Mouse (Mus musculus): ENCODE measurements around the gene Hsh2d. TPM values are rescaled to one million over a fixed set of nuclear protein-coding genes. Genes with fewer than 3 reads are reported as not detected.
A peak's percentile ranks its signal among the peaks of the same experiment; 100 is the strongest.

Gene Hsh2d
- total RNA-seq (2021): not detected
- long read RNA-seq, experiment 1: 0 reads
- long read RNA-seq, experiment 2: 0 reads

DNA sequence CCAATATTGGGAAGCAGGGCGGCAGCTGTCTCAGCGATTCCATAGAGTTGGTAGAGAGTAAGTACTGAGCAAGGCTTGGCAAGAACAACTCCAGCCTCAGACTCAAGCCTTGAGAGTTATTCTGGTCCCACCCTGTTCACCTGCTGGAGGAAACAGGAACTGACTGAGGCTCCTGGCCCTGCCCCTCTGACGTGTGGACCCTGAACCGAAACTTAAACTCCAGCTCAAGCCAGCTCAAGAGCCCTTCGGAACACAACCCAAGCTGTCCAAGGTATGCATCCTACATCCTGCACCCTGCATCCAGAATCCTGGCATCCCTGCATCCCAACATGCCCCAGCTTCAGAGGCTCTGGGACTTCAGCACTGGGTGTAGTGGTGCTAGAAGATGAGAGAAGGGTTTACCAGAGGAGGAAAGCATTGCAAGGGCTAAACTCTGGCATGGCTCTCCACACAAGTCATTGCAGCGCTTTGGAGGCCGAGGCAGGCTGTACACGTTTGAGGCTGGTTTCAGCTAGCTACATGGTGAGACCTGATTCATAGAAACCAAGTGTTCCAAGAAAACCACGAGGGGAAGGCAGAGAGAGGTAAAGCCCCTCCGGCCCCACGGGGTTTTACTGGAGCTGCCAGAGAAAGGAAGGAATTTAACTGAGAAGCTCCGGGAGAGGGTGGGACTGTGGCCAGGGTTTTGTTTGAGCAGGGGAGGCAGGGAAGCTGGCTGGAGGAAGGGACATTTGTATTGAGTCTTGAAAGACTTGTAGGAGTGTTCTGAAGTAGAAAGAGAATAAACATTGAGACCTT is at the start of gene Hsh2d:
Hsh2d (plus strand) TSS at position 222 of the 798 bp plus-strand sequence.
- no peak for DNase-seq
- intact Hi-C loops (cut with DNase I; ENCODE audit: low total_unique reads): no loop called here

DNA sequence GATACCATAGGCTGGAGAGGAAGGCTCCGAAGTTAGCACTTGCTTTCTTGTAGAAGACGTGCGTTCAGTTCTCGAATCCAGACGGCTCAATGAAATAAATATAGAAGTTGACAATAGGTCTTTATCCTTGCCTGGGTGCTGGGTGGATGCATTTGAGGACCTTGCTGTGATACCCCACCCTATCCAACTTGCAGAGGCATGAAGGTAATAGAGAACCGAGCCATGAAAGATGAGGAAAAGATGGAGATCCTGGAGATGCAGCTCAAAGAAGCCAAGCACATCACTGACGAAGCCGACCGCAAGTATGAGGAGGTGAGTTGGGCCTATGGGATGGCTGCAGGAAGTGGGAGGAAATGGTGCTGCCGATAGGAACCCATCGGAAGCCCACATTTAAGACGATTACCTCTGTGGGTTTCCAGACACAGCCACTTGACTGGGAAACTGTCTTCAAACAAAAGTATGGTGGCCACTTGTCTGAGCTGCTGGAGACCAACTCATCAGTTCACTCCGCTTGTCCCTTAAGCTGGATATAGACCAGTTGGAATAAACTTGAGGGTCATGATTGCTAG is 46.1 kb upstream of the Hsh2d start:
- intact Hi-C loops (cut with DNase I; ENCODE audit: low total_unique reads): no loop called here
- no peak for DNase-seq

DNA sequence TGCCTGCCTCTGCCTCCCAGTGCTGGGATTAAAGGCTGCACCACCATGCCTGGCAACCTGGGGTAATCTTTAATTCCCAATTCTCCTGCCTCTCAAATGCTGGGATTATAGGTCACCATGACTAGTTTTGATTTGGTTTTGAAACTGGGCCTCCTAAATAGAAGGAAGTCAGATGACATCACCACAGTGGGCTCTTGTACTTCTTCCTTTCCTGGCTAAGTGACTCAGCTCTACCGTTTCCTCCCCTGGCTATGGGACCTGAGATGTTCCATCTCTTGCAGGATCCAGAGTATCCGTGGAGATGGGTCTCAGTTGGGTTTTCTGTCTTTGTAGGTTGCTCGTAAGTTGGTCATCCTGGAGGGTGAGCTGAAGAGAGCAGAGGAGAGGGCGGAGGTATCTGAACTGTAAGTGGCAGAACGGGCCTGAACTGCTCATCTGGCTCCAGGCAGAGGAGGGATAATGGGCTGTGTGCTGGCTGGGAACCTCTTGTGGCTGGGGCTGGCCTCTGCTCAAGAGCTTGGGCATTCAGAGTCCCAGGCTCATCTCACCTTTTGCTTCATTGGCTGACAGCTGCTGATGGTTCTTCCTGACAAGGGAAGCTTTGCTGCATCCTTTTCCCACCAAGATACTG is 45.0 kb upstream of the Hsh2d start:
- DNase-seq: no peak
- intact Hi-C loops (cut with DNase I; ENCODE audit: low total_unique reads): no loop called here

DNA sequence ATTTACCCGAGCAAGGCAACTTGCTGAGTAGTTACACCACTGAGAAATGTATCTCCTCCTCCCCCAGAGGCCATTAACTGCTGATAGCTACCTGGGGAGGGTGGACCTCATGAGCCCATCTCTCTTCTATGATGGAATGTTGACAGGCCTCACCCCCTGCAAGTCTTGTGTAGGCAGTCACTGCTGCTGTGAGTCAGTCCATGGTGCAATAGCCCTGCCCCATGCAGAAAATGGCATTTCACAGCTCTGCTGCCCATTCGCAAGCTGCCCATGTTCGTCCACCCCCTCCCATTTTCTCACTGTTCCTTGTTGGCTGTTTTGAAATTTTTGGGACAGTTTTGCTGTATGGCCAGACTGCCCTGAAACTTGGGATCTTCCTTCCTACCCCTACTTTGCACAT is 43.9 kb upstream of the Hsh2d start:
- intact Hi-C loops (cut with DNase I; ENCODE audit: low total_unique reads): no loop called here

DNA sequence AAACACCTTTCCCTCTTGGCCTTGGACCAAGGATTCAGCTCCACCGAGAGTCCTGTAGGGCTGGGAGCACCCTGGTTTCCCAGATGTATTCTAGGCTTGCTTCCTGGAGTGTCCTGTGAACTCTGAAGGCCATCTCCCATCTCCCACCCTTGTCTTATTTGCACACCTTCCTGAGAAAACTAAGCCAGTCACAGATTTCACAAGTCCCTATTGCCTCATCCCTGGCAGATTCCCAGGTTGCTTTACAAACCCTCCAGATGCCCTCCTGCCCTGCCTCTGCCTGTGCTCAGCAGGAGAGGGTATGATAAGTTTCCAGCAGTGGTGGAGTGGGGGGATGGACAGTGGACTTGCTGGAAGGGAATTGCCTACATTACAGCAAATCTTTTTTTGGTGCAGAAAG is 43.4 kb upstream of the Hsh2d start:
- intact Hi-C loops (cut with DNase I; ENCODE audit: low total_unique reads): no loop called here
- DNase-seq: no peak

More for the DNA sequence above, 43.9 kb upstream of the Hsh2d start:
- DNase-seq: no peak

DNA sequence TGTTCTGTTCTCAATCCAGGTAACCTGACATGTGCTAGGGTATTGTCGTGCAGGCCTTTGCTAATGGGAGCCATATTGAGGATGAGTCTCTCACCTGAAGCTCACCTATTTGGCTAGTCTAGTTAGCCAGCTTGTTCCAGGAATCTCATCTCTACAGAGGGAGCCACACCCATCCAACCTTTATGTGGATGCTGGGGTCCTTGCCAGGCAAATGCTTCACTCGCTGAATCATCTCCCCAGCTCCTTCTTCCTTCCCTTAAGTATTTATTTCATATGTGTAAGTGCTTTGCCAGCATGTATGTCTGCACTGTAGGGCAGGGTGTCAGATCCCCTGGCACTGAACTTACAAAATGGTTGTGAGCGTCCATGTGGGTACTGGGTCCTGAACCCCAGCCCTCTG is 42.9 kb upstream of the Hsh2d start:
- no peak for DNase-seq
- intact Hi-C loops (cut with DNase I; ENCODE audit: low total_unique reads): no loop called here

DNA sequence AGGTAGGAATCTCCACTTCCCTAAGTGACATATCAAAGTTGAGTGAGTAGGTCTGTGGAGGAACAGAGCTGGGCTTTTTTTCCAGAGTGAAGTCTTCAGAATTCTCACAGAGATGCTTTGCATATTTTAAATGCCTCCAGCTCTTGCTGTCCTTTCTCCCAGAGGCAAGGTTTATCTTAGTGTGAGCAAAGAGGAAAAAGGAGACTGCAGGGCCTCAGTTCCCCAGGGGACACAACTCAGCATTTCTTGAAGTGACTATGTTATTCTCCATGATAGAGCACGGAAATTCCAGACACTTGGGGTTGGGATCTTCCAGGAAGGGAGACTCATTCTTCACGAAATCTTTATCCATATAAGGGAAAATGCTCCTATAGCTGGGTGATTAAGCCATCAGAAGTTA is 42.2 kb upstream of the Hsh2d start:
- no peak for DNase-seq
- intact Hi-C loops (cut with DNase I; ENCODE audit: low total_unique reads): no loop called here

DNA sequence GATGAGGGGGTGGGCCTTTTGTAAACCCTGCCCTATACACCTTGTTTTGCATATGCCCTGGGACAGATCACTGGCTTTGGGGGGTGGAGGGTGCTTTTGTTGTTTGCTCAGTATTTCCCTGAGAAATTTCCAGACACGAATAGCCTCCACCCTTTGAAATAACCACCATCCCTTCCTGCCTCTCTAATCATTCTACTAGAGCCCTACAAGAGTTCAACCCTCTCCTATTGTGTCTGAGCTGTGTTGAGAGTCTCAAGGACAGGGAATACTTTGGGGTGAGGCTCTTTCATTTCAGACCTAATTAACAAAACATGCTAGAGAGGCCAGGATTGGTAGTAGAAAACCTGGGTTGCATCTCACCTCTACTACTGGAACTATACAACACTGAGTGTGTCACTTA is 40.4 kb upstream of the Hsh2d start:
- DNase-seq: no peak
- intact Hi-C loops (cut with DNase I; ENCODE audit: low total_unique reads): no loop called here

DNA sequence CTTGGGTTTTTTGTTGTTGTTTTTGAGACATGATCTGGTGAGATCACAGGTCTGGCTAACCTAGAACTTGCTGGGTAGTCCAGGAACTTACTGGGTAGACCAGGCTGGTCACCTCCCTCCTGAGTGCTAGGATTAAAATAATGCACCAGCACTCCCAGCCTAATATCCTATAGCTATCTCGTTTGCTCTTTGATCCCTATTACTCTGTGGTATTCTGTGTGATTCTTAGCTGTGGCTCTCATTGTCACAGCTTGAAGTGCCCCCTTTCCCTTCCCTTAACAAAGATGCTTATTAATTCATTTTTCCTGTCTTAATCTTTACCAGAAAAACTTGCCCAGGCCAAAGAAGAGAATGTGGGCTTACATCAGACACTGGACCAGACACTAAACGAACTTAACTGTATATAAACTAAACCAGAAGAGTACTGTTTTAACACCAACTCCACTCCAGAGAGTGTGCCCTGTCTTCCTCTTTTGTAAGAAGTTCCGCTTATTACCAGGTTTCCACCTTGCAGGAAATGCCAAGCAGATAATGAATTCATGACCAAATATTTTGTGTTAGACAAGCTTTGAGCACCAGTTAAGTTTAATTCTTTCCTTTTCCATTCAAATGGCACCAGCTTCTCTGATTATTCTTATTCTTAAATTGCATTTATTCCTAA is 37.9 kb upstream of the Hsh2d start:
- no peak for DNase-seq
- intact Hi-C loops (cut with DNase I; ENCODE audit: low total_unique reads): no loop called here

DNA sequence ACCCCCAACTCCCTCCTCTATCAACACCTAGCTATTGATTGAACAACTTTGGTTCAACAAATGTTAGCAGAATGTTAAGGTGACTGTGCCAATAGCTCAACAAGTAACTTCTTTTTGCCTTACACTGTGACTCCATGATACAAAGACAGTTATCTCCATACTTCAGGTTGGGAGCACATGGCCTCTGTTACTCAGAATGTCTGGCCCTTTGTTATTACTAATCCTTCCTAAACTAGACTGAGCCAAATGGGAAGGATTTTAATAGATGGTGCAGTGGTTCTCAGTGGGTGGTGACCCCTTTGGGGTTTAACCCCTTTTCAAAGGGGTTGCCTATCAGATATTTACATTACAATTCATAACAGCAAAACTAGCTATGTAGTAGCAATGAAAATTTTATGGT is 36.1 kb upstream of the Hsh2d start:
- no peak for DNase-seq
- intact Hi-C loops (cut with DNase I; ENCODE audit: low total_unique reads): no loop called here

DNA sequence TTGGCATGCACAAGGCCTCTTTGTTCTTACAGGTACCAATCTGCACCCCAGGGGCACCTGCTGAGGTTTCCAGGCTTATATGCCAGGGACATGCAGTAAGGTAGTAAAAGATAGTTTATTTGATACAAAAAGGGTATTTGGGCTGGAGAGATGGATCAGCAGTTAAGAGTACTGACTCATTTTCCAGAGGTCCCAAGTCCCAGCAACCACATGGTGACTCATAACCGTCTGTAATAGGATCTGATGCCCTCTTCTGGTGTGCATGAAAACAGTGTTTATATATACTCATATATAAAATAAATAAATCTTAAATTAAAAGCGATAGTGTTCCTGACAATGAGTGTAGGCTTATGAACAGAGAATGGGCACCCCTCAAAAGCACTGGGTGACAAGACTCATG is 31.3 kb upstream of the Hsh2d start:
- intact Hi-C loops (cut with DNase I; ENCODE audit: low total_unique reads): no loop called here
- DNase-seq: no peak

DNA sequence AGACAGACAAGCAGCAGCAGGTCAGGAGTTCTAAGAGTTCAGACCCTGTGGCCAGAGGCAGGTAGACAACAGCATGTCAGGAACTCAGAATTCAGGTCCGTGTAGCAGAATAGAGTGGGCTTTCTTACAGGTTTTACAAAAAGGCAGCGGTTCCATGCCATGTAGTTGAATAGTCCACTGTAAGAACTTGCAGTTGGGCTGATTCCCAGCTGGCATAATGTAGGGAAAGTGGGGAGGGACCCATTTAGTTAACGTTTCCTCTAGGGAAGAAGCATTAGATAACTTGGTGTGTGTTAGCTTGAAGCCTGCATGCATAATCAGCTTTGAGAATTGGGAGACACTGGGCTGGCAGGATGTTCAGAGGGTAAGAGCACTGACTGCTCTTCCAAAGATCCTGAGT is 30.7 kb upstream of the Hsh2d start:
- intact Hi-C loops (cut with DNase I; ENCODE audit: low total_unique reads): no loop called here
- DNase-seq: no peak

DNA sequence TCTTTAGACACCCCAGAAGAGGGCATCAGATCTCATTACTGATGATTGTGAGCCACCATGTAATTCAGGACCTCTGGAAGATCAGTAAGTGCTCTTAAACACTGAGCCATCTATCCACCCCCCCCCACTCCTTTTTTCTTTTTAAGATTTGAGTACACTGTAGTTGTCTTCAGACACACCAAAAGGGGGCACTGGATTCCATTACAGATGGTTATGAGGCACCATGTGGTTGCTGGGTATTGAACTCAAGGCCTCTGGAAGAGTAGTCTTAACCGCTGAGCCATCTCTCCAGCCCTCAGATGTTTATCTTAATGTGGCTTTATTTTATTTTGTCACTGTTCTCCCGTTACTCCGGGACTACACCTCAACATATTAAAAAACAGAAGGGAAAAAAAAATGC is 29.4 kb upstream of the Hsh2d start:
- intact Hi-C loops (cut with DNase I; ENCODE audit: low total_unique reads): no loop called here
- DNase-seq: no peak

DNA sequence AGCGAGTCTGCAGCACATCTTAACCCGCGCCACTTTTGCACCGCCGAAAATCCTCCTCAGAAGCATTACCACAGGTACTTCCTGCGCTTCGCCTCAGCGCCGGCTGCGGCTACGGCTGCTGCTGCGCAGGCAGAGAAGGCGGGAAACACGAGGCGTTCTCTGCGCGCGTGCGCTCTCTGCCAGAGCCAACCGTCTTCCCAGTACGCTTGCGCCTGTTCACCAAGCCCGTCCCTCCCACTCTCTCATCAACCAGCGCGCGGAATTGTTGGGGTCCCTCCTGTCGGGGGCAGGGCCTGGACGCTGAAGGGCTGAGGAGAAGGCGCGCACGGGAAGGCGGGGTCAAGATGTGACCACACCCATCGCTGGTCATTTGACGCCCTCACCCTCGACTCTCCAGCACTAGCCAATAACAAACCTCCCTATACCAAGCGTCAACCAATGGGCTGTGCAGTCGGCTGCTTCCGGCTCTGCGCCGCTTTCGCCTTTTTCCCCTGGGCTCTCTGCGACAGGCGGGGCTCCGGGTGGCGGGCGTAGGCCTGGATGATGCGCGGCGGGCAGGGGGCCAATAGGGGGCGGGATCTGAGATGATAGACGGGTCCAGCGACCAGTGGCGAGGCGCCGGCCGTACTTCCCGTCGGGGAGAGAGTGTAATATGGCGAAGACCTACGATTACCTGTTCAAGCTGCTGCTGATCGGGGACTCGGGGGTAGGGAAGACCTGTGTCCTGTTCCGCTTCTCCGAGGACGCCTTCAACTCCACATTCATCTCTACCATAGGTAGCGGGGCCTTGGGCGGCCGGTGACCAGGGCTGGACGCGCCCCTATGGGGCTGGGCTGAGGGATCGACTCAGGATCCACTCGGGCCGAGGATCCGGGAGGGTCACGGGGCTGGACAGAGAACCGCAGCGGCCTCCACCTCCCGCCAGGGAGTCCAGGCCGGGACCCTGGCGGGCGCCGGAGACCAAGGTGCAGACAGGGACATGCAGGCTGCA is 28.4 kb upstream of the Hsh2d start, which contains the start of gene Rab8a:
Rab8a (plus strand) TSS at position 494 of the 991 bp plus-strand sequence.
- intact Hi-C loops (cut with DNase I; ENCODE audit: low total_unique reads): no loop called here
- peak; percentile 99 for DNase-seq

DNA sequence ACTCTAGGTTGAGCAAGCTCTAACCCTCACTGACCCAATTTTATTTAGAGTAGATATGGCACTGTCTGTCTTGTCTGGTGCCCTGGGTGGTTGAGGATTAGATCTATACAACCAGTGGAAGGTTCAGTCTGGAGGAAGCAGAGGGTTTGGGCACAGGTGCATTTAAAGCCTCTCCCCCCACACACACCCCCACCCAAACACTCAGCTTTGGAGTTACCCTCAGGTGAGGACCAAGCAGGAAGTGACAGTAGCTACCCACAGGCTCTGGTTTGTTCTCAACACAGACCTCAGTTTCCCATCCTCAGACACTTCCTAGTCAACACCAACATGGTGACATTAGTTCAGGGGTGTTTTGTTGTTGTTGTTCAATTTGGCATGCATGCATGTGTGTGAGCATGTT is 26.6 kb upstream of the Hsh2d start:
- no peak for DNase-seq
- intact Hi-C loops (cut with DNase I; ENCODE audit: low total_unique reads): no loop called here

DNA sequence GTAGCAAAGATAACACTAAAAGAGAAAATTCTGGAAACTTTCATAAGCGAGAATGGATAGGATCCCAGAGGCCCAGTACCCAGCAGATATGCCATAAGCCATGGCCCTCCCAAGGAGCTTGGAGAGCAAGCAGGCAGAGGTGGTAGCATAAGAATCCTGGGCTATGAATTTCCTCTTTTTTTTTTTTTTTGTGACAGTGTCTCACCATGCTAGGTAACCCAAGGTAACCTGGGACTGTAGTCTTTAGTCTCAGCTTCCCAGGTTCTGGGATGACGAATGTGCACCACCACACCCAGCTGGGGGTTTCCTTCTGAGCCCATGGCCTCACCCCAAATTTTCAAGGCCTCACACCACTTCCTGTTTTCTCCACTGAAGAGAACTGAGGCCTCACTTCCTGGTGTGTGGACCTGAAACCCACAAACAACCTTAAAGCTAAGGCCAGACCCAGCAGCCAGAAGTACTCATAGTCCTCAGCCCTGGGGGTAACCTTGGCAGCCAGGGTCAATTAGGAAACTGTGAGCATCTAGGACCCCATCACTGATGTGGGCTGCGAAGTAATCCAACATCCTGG is 20.3 kb upstream of the Hsh2d start:
- intact Hi-C loops (cut with DNase I; ENCODE audit: low total_unique reads): no loop called here
- no peak for DNase-seq

DNA sequence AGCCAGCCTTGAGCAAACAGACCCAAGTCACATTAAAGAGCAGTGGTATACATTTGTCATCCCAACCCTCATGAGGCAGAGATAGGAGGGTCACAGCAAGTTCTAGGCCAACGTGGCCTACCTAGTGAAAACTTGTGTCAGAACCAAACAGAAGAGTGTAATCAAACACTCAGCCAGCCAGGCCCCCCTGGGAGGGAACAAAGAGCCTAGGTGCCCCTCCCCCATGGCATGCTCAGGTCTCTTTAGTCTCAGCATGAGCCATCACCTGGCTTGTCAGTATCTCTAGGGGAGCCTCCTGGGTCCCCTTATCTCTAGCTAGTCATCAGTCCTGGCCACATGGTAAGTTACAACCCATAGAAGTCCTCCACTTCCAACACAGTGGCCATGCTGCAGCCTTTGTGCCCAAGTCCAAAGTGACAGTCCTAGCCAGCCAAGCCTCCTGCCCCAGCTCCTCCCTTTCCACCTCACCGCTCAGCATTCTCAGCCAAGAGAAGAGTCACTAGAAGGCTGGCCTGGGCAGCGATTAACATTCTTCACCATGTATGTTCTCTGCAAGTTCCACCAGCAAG is 19.7 kb upstream of the Hsh2d start:
- no peak for DNase-seq
- intact Hi-C loops (cut with DNase I; ENCODE audit: low total_unique reads): loop anchor here (5.0 kb wide), 1 partner anchor 53 kb away; no protein-coding TSS in a partner anchor

DNA sequence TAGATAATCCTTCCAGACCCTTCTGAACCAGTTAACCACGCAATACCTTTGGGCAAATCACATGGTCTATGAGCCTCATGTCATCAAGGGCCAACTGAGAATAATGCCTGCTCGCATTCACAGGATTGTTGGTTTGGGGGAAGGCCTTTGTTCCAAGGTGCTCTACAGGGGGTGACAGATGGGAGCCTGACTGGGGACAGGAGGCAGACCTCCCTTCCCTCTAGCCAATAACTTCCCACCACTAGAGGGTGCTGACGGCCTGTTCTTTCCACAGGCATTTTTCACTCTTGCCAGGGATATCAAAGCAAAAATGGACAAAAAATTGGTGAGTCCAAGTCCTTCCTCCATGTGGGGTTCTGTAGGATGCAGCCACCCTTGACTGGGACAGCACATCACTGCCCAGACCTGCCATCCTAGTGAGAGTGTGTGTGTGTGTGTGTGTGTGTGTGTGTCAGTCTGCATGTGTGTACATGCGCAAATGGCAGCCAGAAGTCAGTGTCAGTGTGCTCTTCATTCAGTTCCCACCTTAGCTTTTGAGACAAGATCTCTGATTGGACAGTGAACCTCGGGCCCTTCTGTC is 12.0 kb upstream of the Hsh2d start:
- intact Hi-C loops (cut with DNase I; ENCODE audit: low total_unique reads): loop anchor here (5.0 kb wide), 1 partner anchor 190 kb away; no protein-coding TSS in a partner anchor

More for the DNA sequence above, 12.0 kb upstream of the Hsh2d start:
- DNase-seq: peak; percentile 66

Measured in gastrocnemius, postnatal 14 days (tissue).